Mouse (Mus musculus) myocyte (in vitro differentiated cells): Measurements from ENCODE around the gene Vps13c.

Experiments used
- MYOG ChIP-seq, 3 experiments: IDR thresholded peaks; one replicate each; pipeline ENCODE4 v1.6.1; 2011; ENCODE audit warnings: control low read depth in 2 of 3, low read depth in 2 of 3, mild to moderate bottlenecking in 2 of 3; ENCODE audit not compliant: insufficient read length in 2 of 3, control insufficient read depth in 1 of 3, insufficient read depth in 1 of 3
- POLR2A ChIP-seq: IDR thresholded peaks from one replicate; pipeline ENCODE4 v1.6.1; 2011; ENCODE audit warnings: low read depth, mild to moderate bottlenecking, control low read depth, moderate library complexity; ENCODE audit not compliant: insufficient read length
- POLR2AphosphoS2 ChIP-seq: IDR thresholded peaks from one replicate; pipeline ENCODE4 v1.6.1; 2011; ENCODE audit warnings: low read depth, control low read depth; ENCODE audit not compliant: insufficient read length
- REST ChIP-seq: IDR thresholded peaks from one replicate; pipeline ENCODE4 v1.6.1; 2011; ENCODE audit warnings: mild to moderate bottlenecking, control low read depth, moderate library complexity; ENCODE audit not compliant: insufficient read depth, insufficient read length
- TCF3 ChIP-seq: IDR thresholded peaks from one replicate; pipeline ENCODE4 v1.6.1; 2011; ENCODE audit warnings: low read depth, control low read depth; ENCODE audit not compliant: insufficient read length

GRCm38 (mm10) chr9:67794216-67794615 lies 46.0 kb upstream of the Vps13c start:
- no peak for TF ChIP-seq MYOG (IDR thresholded peaks at IDR 0.05; ENCODE audit: control insufficient read depth in 1 of 3, insufficient read depth in 1 of 3, insufficient read length in 2 of 3, low read depth in 2 of 3)
- TF ChIP-seq POLR2A, result no peak
- no peak for TF ChIP-seq REST
- no peak for TF ChIP-seq TCF3
- no peak for TF ChIP-seq POLR2AphosphoS2
